Mouse (Mus musculus): ENCODE data around the gene Marveld2.

- TF ChIP-seq REST (IDR thresholded peaks at IDR 0.05; ENCODE audit: insufficient read depth, insufficient read length) = no peak
- TF ChIP-seq USF1 (IDR thresholded peaks at IDR 0.05; ENCODE audit: low read depth) = no peak
- no peak for TF ChIP-seq POLR2A (IDR thresholded peaks at IDR 0.05; ENCODE audit: insufficient read length, low read depth)
- TF ChIP-seq TCF3 (IDR thresholded peaks at IDR 0.05; ENCODE audit: insufficient read length, low read depth) = no peak
- TF ChIP-seq MAX (IDR thresholded peaks at IDR 0.05; ENCODE audit: low read depth) = no peak
- TF ChIP-seq CEBPB (IDR thresholded peaks at IDR 0.05; ENCODE audit: insufficient read depth, poor library complexity, severe bottlenecking) = no peak
Observed at GRCm38 (mm10) chr13:100552369-100553041, 64.3 kb downstream of the Marveld2 start, which contains the start of gene Ocln.

Measured in myocyte (in vitro differentiated cells).